Mouse (Mus musculus): ENCODE data around the gene Ep400. TPM values are rescaled to one million over a fixed set of nuclear protein-coding genes. Genes with fewer than 3 reads are reported as not detected.
"Not testable (repeated sequence)": the region's sequence is repeated elsewhere in the genome, so short reads cannot be mapped to it uniquely, and the experiment has no call there.

The Ep400 gene
- polyA plus RNA-seq, 1 experiment from 2014 or later, result 64.0 TPM

GRCm38 (mm10) chr5:110770031-110770445, 479 bp downstream of the Ep400 start:
- peaks cover 12% of the 10 kb centered on the region for H3K4me1 ChIP-seq
- peaks cover 41% of the 10 kb centered on the region for H3K36me3 ChIP-seq
- H3K27ac ChIP-seq, result peak overlapping the region; percentile 91
- no peak for DNase-seq (ENCODE audit: low spot score)
- under 1% methylated on average over 49 of the region's 58 CpGs for WGBS
- no peaks in the 10 kb centered on the region for H3K9me3 ChIP-seq (replicated peaks)
- no peaks in the 10 kb centered on the region for H3K27me3 ChIP-seq (ENCODE audit: low read depth, poor library complexity, severe bottlenecking)
- H3K4me3 ChIP-seq, result peak overlapping the region; percentile 95

GRCm38 (mm10) chr5:110769272-110769671, 1.2 kb downstream of the Ep400 start:
- H3K4me1 ChIP-seq, result peaks cover 12% of the 10 kb centered on the region
- H3K9me3 ChIP-seq (replicated peaks), result no peaks in the 10 kb centered on the region
- peak overlapping the region; percentile 91 for H3K27ac ChIP-seq
- H3K4me3 ChIP-seq, result peak overlapping the region; percentile 95
- 66% methylated on average over 4 of the region's 4 CpGs for WGBS
- H3K27me3 ChIP-seq (ENCODE audit: low read depth, poor library complexity, severe bottlenecking), result no peaks in the 10 kb centered on the region
- DNase-seq (ENCODE audit: low spot score), result no peak
- H3K36me3 ChIP-seq, result peaks cover 36% of the 10 kb centered on the region

- H3K27ac ChIP-seq, result no peak overlapping the region
- peaks cover 3% of the 10 kb centered on the region; the same call in 1 of the 2 replicates for H3K4me1 ChIP-seq
- H3K4me3 ChIP-seq, result no peak overlapping the region
- no peaks in the 10 kb centered on the region for H3K9me3 ChIP-seq (replicated peaks)
- H3K36me3 ChIP-seq, result peaks cover 22% of the 10 kb centered on the region; the same call in 1 of the 2 replicates
- DNase-seq (ENCODE audit: low spot score), result no peak
- H3K27me3 ChIP-seq (ENCODE audit: low read depth, poor library complexity, severe bottlenecking), result no peaks in the 10 kb centered on the region
- WGBS, result 92% methylated on average over 8 of the region's 8 CpGs
These were observed 6.6 kb downstream of the Ep400 start for GRCm38 (mm10) chr5:110763890-110764289.

GRCm38 (mm10) chr5:110745021-110745420, 25.5 kb downstream of the Ep400 start:
- no peak for DNase-seq (ENCODE audit: low spot score)
- Histone ChIP-seq H3K27ac (no peak overlapping the region), H3K27me3 (ENCODE audit: low read depth, poor library complexity, severe bottlenecking) (no peaks in the 10 kb centered on the region), H3K4me1 (no peaks in the 10 kb centered on the region), H3K4me3 (no peak overlapping the region), H3K36me3 (peaks cover 58% of the 10 kb centered on the region), H3K9me3 (replicated peaks) (no peaks in the 10 kb centered on the region)
- WGBS, result 87% methylated on average over 1 of the region's 1 CpGs

- Histone ChIP-seq H3K36me3 (peaks cover 70% of the 10 kb centered on the region), H3K27ac (no peak overlapping the region), H3K27me3 (ENCODE audit: low read depth, poor library complexity, severe bottlenecking) (no peaks in the 10 kb centered on the region), H3K9me3 (replicated peaks) (no peaks in the 10 kb centered on the region), H3K4me1 (no peaks in the 10 kb centered on the region), H3K4me3 (no peak overlapping the region)
- WGBS, result 95% methylated on average over 7 of the region's 7 CpGs
- DNase-seq (ENCODE audit: low spot score), result no peak
These were observed 30.8 kb downstream of the Ep400 start for GRCm38 (mm10) chr5:110739496-110740275.

GRCm38 (mm10) chr5:110735606-110736005, 34.9 kb downstream of the Ep400 start:
- 87% methylated on average over 1 of the region's 1 CpGs for WGBS
- H3K27me3 ChIP-seq (ENCODE audit: low read depth, poor library complexity, severe bottlenecking), result no peaks in the 10 kb centered on the region
- peaks cover 96% of the 10 kb centered on the region for H3K36me3 ChIP-seq
- DNase-seq (ENCODE audit: low spot score), result no peak
- H3K9me3 ChIP-seq (replicated peaks), result no peaks in the 10 kb centered on the region
- no peaks in the 10 kb centered on the region for H3K4me1 ChIP-seq
- H3K4me3 ChIP-seq, result no peak overlapping the region
- no peak overlapping the region for H3K27ac ChIP-seq

- H3K27ac ChIP-seq, result no peak overlapping the region
- peaks cover 96% of the 10 kb centered on the region for H3K36me3 ChIP-seq
- H3K4me1 ChIP-seq, result no peaks in the 10 kb centered on the region
- 95% methylated on average over 4 of the region's 4 CpGs for WGBS
- H3K27me3 ChIP-seq (ENCODE audit: low read depth, poor library complexity, severe bottlenecking), result no peaks in the 10 kb centered on the region
- H3K4me3 ChIP-seq, result no peak overlapping the region
- H3K9me3 ChIP-seq (replicated peaks), result no peaks in the 10 kb centered on the region
- no peak for DNase-seq (ENCODE audit: low spot score)
These were observed 37.2 kb downstream of the Ep400 start for GRCm38 (mm10) chr5:110733231-110733823.

GRCm38 (mm10) chr5:110731227-110731626, 39.3 kb downstream of the Ep400 start:
- Histone ChIP-seq H3K36me3 (peaks cover 97% of the 10 kb centered on the region), H3K9me3 (replicated peaks) (no peaks in the 10 kb centered on the region)

GRCm38 (mm10) chr5:110727850-110728249, 42.7 kb downstream of the Ep400 start:
- H3K36me3 ChIP-seq, result peaks cover 99% of the 10 kb centered on the region

More at GRCm38 (mm10) chr5:110731227-110731626, 39.3 kb downstream of the Ep400 start:
- no peak for DNase-seq (ENCODE audit: low spot score)
- no peak overlapping the region for H3K4me3 ChIP-seq
- H3K27me3 ChIP-seq (ENCODE audit: low read depth, poor library complexity, severe bottlenecking), result no peaks in the 10 kb centered on the region
- no peaks in the 10 kb centered on the region for H3K4me1 ChIP-seq
- no peak overlapping the region for H3K27ac ChIP-seq
- 93% methylated on average over 2 of the region's 2 CpGs for WGBS

GRCm38 (mm10) chr5:110723543-110723942, 47.0 kb downstream of the Ep400 start:
- Histone ChIP-seq H3K4me1 (no peaks in the 10 kb centered on the region), H3K4me3 (no peak overlapping the region), H3K36me3 (peaks cover 91% of the 10 kb centered on the region), H3K9me3 (replicated peaks) (no peaks in the 10 kb centered on the region), H3K27me3 (ENCODE audit: low read depth, poor library complexity, severe bottlenecking) (no peaks in the 10 kb centered on the region), H3K27ac (no peak overlapping the region)
- 96% methylated on average over 2 of the region's 2 CpGs for WGBS
- DNase-seq (ENCODE audit: low spot score), result no peak

More at GRCm38 (mm10) chr5:110727850-110728249, 42.7 kb downstream of the Ep400 start:
- Histone ChIP-seq H3K4me3 (no peak overlapping the region), H3K27me3 (ENCODE audit: low read depth, poor library complexity, severe bottlenecking) (no peaks in the 10 kb centered on the region), H3K4me1 (no peaks in the 10 kb centered on the region), H3K27ac (no peak overlapping the region), H3K9me3 (replicated peaks) (no peaks in the 10 kb centered on the region)
- 96% methylated on average over 1 of the region's 1 CpGs for WGBS
- DNase-seq (ENCODE audit: low spot score), result no peak

- H3K36me3 ChIP-seq, result peaks cover 90% of the 10 kb centered on the region
- WGBS, result 90% methylated on average over 1 of the region's 1 CpGs
- not testable (repeated sequence) for H3K9me3 ChIP-seq (replicated peaks); H3K27me3 ChIP-seq (ENCODE audit: low read depth, poor library complexity, severe bottlenecking); H3K27ac ChIP-seq; H3K4me3 ChIP-seq; H3K4me1 ChIP-seq; DNase-seq (ENCODE audit: low spot score)
These were observed 49.1 kb downstream of the Ep400 start for GRCm38 (mm10) chr5:110721463-110721862.

GRCm38 (mm10) chr5:110711455-110711854, 59.1 kb downstream of the Ep400 start:
- Histone ChIP-seq H3K4me1 (no peaks in the 10 kb centered on the region), H3K9me3 (replicated peaks) (no peaks in the 10 kb centered on the region), H3K4me3 (no peak overlapping the region), H3K36me3 (peaks cover 80% of the 10 kb centered on the region), H3K27me3 (ENCODE audit: low read depth, poor library complexity, severe bottlenecking) (no peaks in the 10 kb centered on the region), H3K27ac (no peak overlapping the region)
- WGBS, result 90% methylated on average over 2 of the region's 2 CpGs
- no peak for DNase-seq (ENCODE audit: low spot score)

- no peak for DNase-seq (ENCODE audit: low spot score)
- Histone ChIP-seq H3K4me3 (no peak overlapping the region), H3K27me3 (ENCODE audit: low read depth, poor library complexity, severe bottlenecking) (no peaks in the 10 kb centered on the region), H3K36me3 (peaks cover 88% of the 10 kb centered on the region), H3K27ac (no peak overlapping the region), H3K4me1 (no peaks in the 10 kb centered on the region), H3K9me3 (replicated peaks) (no peaks in the 10 kb centered on the region)
- WGBS, result 96% methylated on average over 4 of the region's 4 CpGs
These were observed 61.3 kb downstream of the Ep400 start for GRCm38 (mm10) chr5:110709256-110709655.
